Mouse (Mus musculus) cerebellum, postnatal 25 days (tissue): ENCODE results near the gene A4galt.

Experiments used
- DNase-seq, 2 experiments: peaks; one replicate each; pipeline ENCODE4 v3.0.0; 2021; ENCODE audit warnings: mixed read lengths in 2 of 2

The A4galt gene

GRCm38 (mm10) chr15:83265269-83265668 is 13.7 kb upstream of the A4galt start:
- no peak for DNase-seq

GRCm38 (mm10) chr15:83263405-83263804 is 11.8 kb upstream of the A4galt start:
- no peak for DNase-seq

- peak in 1 of 2 experiments; percentile 15 for DNase-seq
Observed at GRCm38 (mm10) chr15:83257906-83258305, 6.3 kb upstream of the A4galt start.

- no peak for DNase-seq
Observed at GRCm38 (mm10) chr15:83256491-83256890, 4.9 kb upstream of the A4galt start.

- DNase-seq = no peak
Observed at GRCm38 (mm10) chr15:83255944-83256343, 4.4 kb upstream of the A4galt start.

GRCm38 (mm10) chr15:83255191-83255782 is 3.7 kb upstream of the A4galt start:
- no peak for DNase-seq

- DNase-seq = no peak
Observed at GRCm38 (mm10) chr15:83254372-83255070, 2.9 kb upstream of the A4galt start.

- DNase-seq = peak in 1 of 2 experiments; percentile 34
Observed at GRCm38 (mm10) chr15:83252060-83252459, 486 bp upstream of the A4galt start.

GRCm38 (mm10) chr15:83250651-83251175 is 861 bp downstream of the A4galt start:
- no peak for DNase-seq

GRCm38 (mm10) chr15:83249535-83250287 is 1.9 kb downstream of the A4galt start:
- no peak for DNase-seq

GRCm38 (mm10) chr15:83248236-83248844 is 3.2 kb downstream of the A4galt start:
- no peak for DNase-seq

- DNase-seq = no peak
Observed at GRCm38 (mm10) chr15:83244371-83244770, 7.2 kb downstream of the A4galt start.

GRCm38 (mm10) chr15:83241961-83242680 is 9.5 kb downstream of the A4galt start:
- no peak for DNase-seq

GRCm38 (mm10) chr15:83241497-83241896 is 10.1 kb downstream of the A4galt start:
- no peak for DNase-seq

- DNase-seq = no peak
Observed at GRCm38 (mm10) chr15:83237460-83238243, 13.9 kb downstream of the A4galt start.

- no peak for DNase-seq
Observed at GRCm38 (mm10) chr15:83236824-83237223, 14.8 kb downstream of the A4galt start.

- DNase-seq = peak; percentile 89 to 92
Observed at GRCm38 (mm10) chr15:83233219-83233992, 18.2 kb downstream of the A4galt start.

GRCm38 (mm10) chr15:83227559-83227958 is 24.0 kb downstream of the A4galt start:
- DNase-seq = no peak

- no peak for DNase-seq
Observed at GRCm38 (mm10) chr15:83226871-83227270, 24.7 kb downstream of the A4galt start.

GRCm38 (mm10) chr15:83226066-83226834 is 25.3 kb downstream of the A4galt start:
- DNase-seq = no peak
